Mouse (Mus musculus) kidney, adult 2 months (tissue): ENCODE measurements around the gene Vangl2. TPM values are rescaled to one million over a fixed set of nuclear protein-coding genes. Genes with fewer than 3 reads are reported as not detected.
A peak's percentile ranks its signal among the peaks of the same experiment; 100 is the strongest.

ENCODE experiments used
- DNase-seq: peaks from one replicate; pipeline ENCODE4 v3.0.0; 2021
- H3K27ac ChIP-seq: fragments of 200-500 bp; 2 replicates; pipeline ENCODE4 v1.5.1; 2012; ENCODE audit warnings: low read depth, low read length, control low read depth, inconsistent platforms; ENCODE audit not compliant: insufficient read depth
- H3K27me3 ChIP-seq: fragments of 200-500 bp; replicated peaks from 2 replicates; pipeline ENCODE4 v1.6.1; 2012; ENCODE audit warnings: mild to moderate bottlenecking, moderate library complexity, low read length, inconsistent platforms; ENCODE audit not compliant: control insufficient read depth, insufficient read depth
- H3K36me3 ChIP-seq: fragments of 200-500 bp; 2 replicates; pipeline ENCODE4 v1.6.1; 2012; ENCODE audit warnings: mild to moderate bottlenecking, moderate library complexity, low read length, inconsistent platforms; ENCODE audit not compliant: control insufficient read depth, insufficient read depth
- H3K4me1 ChIP-seq: fragments of 200-500 bp; 2 replicates; pipeline ENCODE4 v1.6.1; 2011; ENCODE audit warnings: low read length; ENCODE audit not compliant: control insufficient read depth, insufficient read depth
- H3K4me3 ChIP-seq: fragments of 200-500 bp; 2 replicates; pipeline ENCODE4 v1.5.1; 2011; ENCODE audit warnings: mild to moderate bottlenecking, low read depth, low read length, control low read depth; ENCODE audit not compliant: insufficient read depth
- CTCF ChIP-seq: fragments of 200-500 bp; conservative IDR thresholded peaks from 2 replicates; pipeline ENCODE4 v1.5.1; 2011; ENCODE audit warnings: low read depth, mild to moderate bottlenecking, control low read depth, low read length, moderate library complexity, mixed read lengths; ENCODE audit not compliant: insufficient read depth, insufficient read length
- POLR2A ChIP-seq: fragments of 200-500 bp; IDR thresholded peaks from one replicate; pipeline ENCODE4 v1.6.1; 2011; ENCODE audit warnings: low read depth, low read length, control low read depth
- WGBS: fragments of 180-500 bp; shearing (Covaris S2); methylation state at CpG from one replicate; pipeline ENCODE4 v1.1.7; 2018; 5-methylcytosine and 5-hydroxymethylcytosine counted together
- polyA plus RNA-seq: library from polyadenylated mRNA; depleted of rRNA; stranded (reverse); fragments of >200 nt; gene quantifications from 2 replicates; pipeline ENCODE4 v1.2.3, GENCODE M21; 2012

Vangl2 gene
- polyA plus RNA-seq, 1 experiment = 3.3 TPM

DNA sequence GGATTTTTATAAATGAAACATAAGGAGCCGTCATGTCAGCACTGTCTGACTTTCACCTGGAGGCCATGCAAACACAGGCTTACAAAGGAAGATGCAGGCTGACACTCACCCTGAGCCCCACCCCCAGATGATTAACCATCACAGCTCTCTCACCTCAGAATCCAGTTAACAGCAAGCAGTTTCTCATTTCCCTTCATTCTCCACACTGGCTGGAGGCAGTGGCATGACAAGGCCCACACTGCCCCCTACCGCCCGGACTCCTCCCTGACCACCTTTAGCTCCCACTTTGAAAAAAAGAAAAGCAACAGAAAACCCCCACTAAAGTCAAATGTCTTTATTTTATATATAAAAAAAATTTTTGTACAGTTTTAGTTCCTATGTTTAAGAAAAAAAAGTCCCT lies 27.6 kb downstream of the Vangl2 start:
- Histone ChIP-seq H3K4me3 (no peak overlapping the region), H3K4me1 (no peaks in the 10 kb centered on the region), H3K27me3 (no peaks in the 10 kb centered on the region), H3K27ac (no peak overlapping the region), H3K36me3 (no peaks in the 10 kb centered on the region)
- 55% methylated on average over 3 of the region's 3 CpGs for WGBS
- DNase-seq = peak; percentile 28
- TF ChIP-seq POLR2A = no peak
- TF ChIP-seq CTCF = peak; percentile 71

DNA sequence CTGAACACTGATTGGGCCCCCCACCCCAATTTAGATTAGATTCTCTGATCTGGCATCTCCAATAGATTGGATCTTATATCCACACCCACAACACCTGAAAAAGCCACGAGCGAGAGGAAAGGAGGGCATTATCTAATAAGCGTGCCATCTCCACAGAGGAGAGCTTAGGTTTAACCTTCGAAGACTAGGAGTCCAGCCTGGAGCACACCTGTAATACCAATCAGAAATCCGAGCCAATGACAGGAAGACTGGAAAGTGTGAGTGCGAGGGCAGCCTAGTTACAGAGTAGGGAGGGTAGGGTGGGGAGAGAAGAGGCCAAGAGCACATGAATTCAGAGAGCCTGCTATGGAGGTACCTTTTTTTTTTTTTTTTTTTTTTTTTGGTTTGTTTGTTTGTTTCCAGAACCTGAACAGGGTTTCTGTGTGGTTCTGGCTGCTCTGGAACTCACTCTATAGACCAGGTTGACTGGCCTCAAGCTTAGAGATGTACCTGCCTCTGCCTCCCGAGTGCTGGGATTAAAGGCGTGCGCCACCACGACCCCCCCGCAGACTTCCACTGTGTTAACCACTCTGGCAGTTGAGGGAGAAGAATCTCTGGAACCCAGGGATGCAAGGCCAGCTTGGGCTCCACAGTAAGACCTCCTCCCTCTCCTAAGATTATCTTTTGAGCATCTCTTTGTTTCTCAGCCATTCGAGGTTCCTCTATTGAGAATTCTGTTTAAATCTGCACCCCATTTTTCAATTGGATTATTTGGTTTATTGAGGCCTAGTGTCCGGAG lies 29.2 kb downstream of the Vangl2 start:
- TF ChIP-seq POLR2A (no peak), CTCF (no peak)
- Histone ChIP-seq H3K27ac (no peak overlapping the region), H3K4me1 (no peaks in the 10 kb centered on the region), H3K4me3 (no peak overlapping the region), H3K27me3 (no peaks in the 10 kb centered on the region), H3K36me3 (no peaks in the 10 kb centered on the region)
- no peak for DNase-seq
- 88% methylated on average over 13 of the region's 13 CpGs for WGBS

DNA sequence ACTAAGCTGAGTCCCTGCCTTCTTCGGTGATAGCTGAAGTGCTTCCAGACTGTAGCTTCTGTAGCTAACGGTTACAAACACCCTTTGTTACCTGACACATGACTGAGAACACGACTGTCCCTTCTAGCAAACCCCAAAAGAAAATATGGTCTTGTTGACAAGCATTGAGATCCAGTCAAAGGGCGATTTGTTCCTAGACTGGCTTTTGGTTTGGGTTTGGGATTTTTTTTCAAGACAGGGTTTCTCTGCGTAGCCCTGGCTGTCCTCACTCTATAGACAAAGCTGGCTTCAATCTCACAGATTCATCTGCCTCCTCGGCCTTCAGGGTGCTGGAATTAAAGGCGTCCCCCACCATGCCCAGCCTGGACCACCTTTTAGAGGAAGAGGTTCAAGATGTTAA lies 31.5 kb downstream of the Vangl2 start:
- TF ChIP-seq POLR2A (no peak), CTCF (no peak)
- Histone ChIP-seq H3K4me1 (no peaks in the 10 kb centered on the region), H3K27me3 (no peaks in the 10 kb centered on the region), H3K27ac (no peak overlapping the region), H3K36me3 (no peaks in the 10 kb centered on the region), H3K4me3 (no peak overlapping the region)
- WGBS = 79% methylated on average over 7 of the region's 7 CpGs
- no peak for DNase-seq

DNA sequence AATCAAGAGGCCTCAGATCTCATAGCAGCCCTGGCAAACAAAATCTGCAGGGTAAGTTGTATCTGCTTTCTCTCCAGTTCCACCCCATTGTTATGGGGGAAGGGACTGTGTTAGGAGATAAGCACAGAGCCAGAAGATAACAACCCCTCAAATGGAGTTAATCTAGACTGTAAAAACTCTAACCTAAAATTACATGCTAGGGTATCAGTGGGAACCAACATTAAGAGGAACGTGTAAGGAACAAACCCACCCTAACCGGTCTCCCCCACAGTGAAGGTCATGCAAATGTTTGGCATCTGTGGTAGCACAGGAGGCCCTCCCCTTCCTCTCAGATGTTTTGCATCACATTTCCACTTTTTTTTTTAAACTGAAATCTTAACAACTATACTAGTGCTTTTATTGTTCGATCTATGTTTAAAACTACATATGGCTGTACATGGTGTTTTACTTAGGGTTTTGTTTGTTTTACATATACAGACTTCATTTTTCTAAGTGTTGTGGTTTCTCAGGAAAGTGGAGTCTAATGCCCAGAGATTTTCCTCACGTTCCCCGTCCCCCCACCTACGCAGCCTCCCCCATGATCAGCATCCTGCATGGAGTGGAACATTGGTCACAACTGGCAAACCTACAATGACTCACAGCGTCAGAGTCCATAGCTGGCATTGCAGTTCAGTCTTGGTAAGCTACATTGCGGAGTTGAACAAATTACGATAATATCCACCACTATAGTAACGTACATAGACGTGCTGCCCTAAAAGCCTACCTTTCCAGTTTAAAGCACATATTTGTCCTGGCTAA lies 33.1 kb downstream of the Vangl2 start:
- H3K4me3 ChIP-seq = no peak overlapping the region
- WGBS = 77% methylated on average over 11 of the region's 11 CpGs
- no peak for DNase-seq
- no peaks in the 10 kb centered on the region for H3K36me3 ChIP-seq
- no peaks in the 10 kb centered on the region for H3K27me3 ChIP-seq
- no peak overlapping the region for H3K27ac ChIP-seq
- TF ChIP-seq POLR2A = no peak
- no peak for TF ChIP-seq CTCF
- no peaks in the 10 kb centered on the region for H3K4me1 ChIP-seq

DNA sequence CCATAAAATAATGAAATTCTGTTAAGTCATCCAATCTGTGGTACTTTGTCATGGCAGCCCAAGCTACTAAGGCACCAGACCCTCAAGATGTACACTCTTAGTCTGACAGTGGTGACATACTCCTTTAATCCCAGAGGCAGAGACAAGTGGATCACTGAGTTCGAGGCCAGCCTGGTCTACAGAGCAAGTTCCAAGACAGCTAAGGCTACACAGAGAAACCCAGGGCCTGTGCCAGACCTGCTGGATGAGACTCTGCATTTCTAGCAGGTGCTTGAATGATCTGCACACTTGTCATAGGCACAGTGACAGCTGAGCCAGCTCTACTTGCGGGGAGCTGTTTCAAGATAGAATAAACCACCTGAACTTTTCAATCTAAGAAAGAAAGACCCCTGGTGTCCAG lies 33.7 kb downstream of the Vangl2 start:
- H3K27ac ChIP-seq = no peak overlapping the region
- H3K4me3 ChIP-seq = no peak overlapping the region
- no peaks in the 10 kb centered on the region for H3K36me3 ChIP-seq
- no peak for DNase-seq
- 90% methylated on average over 2 of the region's 2 CpGs for WGBS
- no peaks in the 10 kb centered on the region for H3K4me1 ChIP-seq
- H3K27me3 ChIP-seq = no peaks in the 10 kb centered on the region
- TF ChIP-seq POLR2A (no peak), CTCF (no peak)

DNA sequence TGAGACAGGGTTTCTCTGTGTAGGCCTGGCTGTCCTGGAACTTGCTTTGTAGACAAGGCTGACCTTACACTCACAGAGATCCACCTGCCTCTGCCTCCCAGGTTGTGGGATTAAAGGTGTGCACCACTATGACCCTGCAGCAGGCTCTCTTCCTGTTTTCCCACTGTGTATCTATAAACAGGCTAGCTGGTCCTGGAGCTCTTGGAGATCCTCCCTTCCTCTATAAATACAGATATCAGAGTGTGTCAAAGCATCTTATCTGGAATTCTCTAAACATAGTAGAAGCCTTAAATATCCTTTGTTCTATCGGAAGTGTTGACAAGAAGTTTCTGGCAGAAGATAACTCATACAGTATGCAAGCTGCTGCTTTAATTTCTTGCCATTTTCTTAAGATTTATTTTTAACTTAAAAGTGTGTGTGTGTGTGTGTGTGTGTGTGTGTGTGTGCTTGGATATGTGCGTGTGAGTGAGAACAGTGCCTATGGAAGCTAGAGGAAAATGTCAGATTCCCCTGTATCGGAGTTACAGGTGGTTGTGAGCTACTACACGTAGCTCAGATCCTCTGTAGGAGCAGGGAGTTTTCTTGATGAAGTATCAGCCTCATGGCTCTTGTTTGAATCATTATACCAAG lies 35.2 kb downstream of the Vangl2 start:
- no peaks in the 10 kb centered on the region for H3K27me3 ChIP-seq
- 79% methylated on average over 4 of the region's 4 CpGs for WGBS

DNA sequence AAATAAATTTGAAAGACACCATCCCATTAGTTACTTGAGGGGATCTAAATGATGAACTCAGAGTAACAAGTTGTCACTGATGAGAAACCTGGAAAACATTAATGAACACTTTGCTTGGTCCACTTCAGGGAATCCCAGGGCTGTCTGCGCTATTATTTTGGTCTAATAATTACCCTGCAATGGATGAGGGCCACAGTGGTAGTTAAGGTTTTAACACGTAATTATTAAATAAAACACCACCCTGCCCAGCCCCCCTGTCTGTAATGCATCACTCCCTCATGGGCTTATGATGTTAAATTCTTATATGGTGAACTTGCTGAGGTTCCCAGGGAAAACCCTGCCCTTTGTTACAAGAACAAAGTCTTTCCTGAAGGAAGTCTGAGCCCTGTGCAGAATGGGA lies 36.4 kb downstream of the Vangl2 start:
- TF ChIP-seq CTCF (no peak), POLR2A (no peak)
- WGBS = 46% methylated on average over 2 of the region's 2 CpGs

More for the DNA sequence above, 35.2 kb downstream of the Vangl2 start:
- no peak overlapping the region for H3K27ac ChIP-seq
- H3K4me1 ChIP-seq = no peaks in the 10 kb centered on the region
- no peak for DNase-seq
- no peaks in the 10 kb centered on the region for H3K36me3 ChIP-seq
- no peak for TF ChIP-seq CTCF
- TF ChIP-seq POLR2A = no peak
- H3K4me3 ChIP-seq = no peak overlapping the region

More for the DNA sequence above, 36.4 kb downstream of the Vangl2 start:
- Histone ChIP-seq H3K4me3 (no peak overlapping the region), H3K27ac (no peak overlapping the region), H3K36me3 (no peaks in the 10 kb centered on the region), H3K4me1 (no peaks in the 10 kb centered on the region), H3K27me3 (no peaks in the 10 kb centered on the region)
- DNase-seq = no peak
